Mouse (Mus musculus): ENCODE data around the gene Sp7. TPM values are rescaled to one million over a fixed set of nuclear protein-coding genes. Genes with fewer than 3 reads are reported as not detected.

Sp7 gene
- total and polyA plus RNA-seq, 3 experiments: not detected

- Histone ChIP-seq H3K36me3 (ENCODE audit: control insufficient read depth in 1 of 2, insufficient read depth in 2 of 2, low read length in 2 of 2) (peaks cover 15 to 49% of the 10 kb centered on the region in 2 experiments), H3K9ac (ENCODE audit: control insufficient read depth, low read depth, low read length, poor library complexity, severe bottlenecking) (no peak overlapping the region), H3K27ac (ENCODE audit: control insufficient read depth, low read depth, low read length) (no peak overlapping the region), H3K4me3 (ENCODE audit: control insufficient read depth in 1 of 2, insufficient read depth in 1 of 2, low read depth in 2 of 2, low read length in 2 of 2) (no peak overlapping the region), H3K9me3 (replicated peaks; ENCODE audit: insufficient read depth, low read length) (no peaks in the 10 kb centered on the region), H3K4me1 (ENCODE audit: control insufficient read depth in 1 of 2, insufficient read depth in 2 of 2, low read length in 2 of 2) (peaks cover 5 to 21% of the 10 kb centered on the region in 2 experiments; a peak in 3 of 4 replicates), H3K79me2 (ENCODE audit: control insufficient read depth, insufficient read depth, low read length, poor library complexity) (peaks cover 50% of the 10 kb centered on the region), H3K27me3 (ENCODE audit: control insufficient read depth in 1 of 2, insufficient read depth in 2 of 2, low read length in 2 of 2) (no peaks in the 10 kb centered on the region)
- no peak for DNase-seq (ENCODE audit: low read depth, low spot score)
- no peak for TF ChIP-seq UBTF (IDR thresholded peaks at IDR 0.05; ENCODE audit: borderline replicate concordance, insufficient read depth, low read depth, low read length)
- TF ChIP-seq POLR2AphosphoS5 (IDR thresholded peaks at IDR 0.05; ENCODE audit: borderline replicate concordance, low read depth, low read length): no peak
- no peak for TF ChIP-seq EP300 (IDR thresholded peaks at IDR 0.05; ENCODE audit: low read depth in 1 of 2, low read length in 2 of 2)
- TF ChIP-seq GABPA (IDR thresholded peaks at IDR 0.05; ENCODE audit: low read depth, low read length): no peak
- no peak for TF ChIP-seq MYB (IDR thresholded peaks at IDR 0.05; ENCODE audit: low read depth, low read length)
- no peak for TF ChIP-seq RCOR1 (IDR thresholded peaks at IDR 0.05; ENCODE audit: low read depth, low read length)
- no peak for TF ChIP-seq MAFK (IDR thresholded peaks at IDR 0.05; ENCODE audit: borderline replicate concordance, low read depth, low read length)
- TF ChIP-seq USF2 (IDR thresholded peaks at IDR 0.05; ENCODE audit: borderline replicate concordance in 1 of 2, insufficient read depth in 1 of 2, low read depth in 1 of 2, low read length in 2 of 2): no peak
- no peak for TF ChIP-seq NRF1 (IDR thresholded peaks at IDR 0.05; ENCODE audit: insufficient read depth, low read depth, low read length, poor library complexity, severe bottlenecking)
- no peak for TF ChIP-seq E2F4 (IDR thresholded peaks at IDR 0.05; ENCODE audit: borderline replicate concordance, low read depth, low read length)
- TF ChIP-seq NELFE (IDR thresholded peaks at IDR 0.05; ENCODE audit: low read depth, low read length): no peak
These were observed 42.3 kb upstream of the Sp7 start for GRCm38 (mm10) chr15:102409286-102409685.

GRCm38 (mm10) chr15:102408558-102409130 lies 41.7 kb upstream of the Sp7 start:
- Histone ChIP-seq H3K27me3 (ENCODE audit: control insufficient read depth in 1 of 2, insufficient read depth in 2 of 2, low read length in 2 of 2) (no peaks in the 10 kb centered on the region), H3K9me3 (replicated peaks; ENCODE audit: insufficient read depth, low read length) (no peaks in the 10 kb centered on the region), H3K36me3 (ENCODE audit: control insufficient read depth in 1 of 2, insufficient read depth in 2 of 2, low read length in 2 of 2) (peaks cover 11 to 44% of the 10 kb centered on the region in 2 experiments), H3K9ac (ENCODE audit: control insufficient read depth, low read depth, low read length, poor library complexity, severe bottlenecking) (no peak overlapping the region), H3K79me2 (ENCODE audit: control insufficient read depth, insufficient read depth, low read length, poor library complexity) (peaks cover 46% of the 10 kb centered on the region), H3K27ac (ENCODE audit: control insufficient read depth, low read depth, low read length) (no peak overlapping the region), H3K4me1 (ENCODE audit: control insufficient read depth in 1 of 2, insufficient read depth in 2 of 2, low read length in 2 of 2) (peaks cover 5 to 21% of the 10 kb centered on the region in 2 experiments; a peak in 3 of 4 replicates), H3K4me3 (ENCODE audit: control insufficient read depth in 1 of 2, insufficient read depth in 1 of 2, low read depth in 2 of 2, low read length in 2 of 2) (no peak overlapping the region)
- DNase-seq (ENCODE audit: low read depth, low spot score): peak; percentile 63
- no peak for TF ChIP-seq E2F4 (IDR thresholded peaks at IDR 0.05; ENCODE audit: borderline replicate concordance, low read depth, low read length)
- no peak for TF ChIP-seq USF1 (IDR thresholded peaks at IDR 0.05; ENCODE audit: low read depth, low read length)
- TF ChIP-seq EP300 (IDR thresholded peaks at IDR 0.05; ENCODE audit: low read depth in 1 of 2, low read length in 2 of 2): 0 out of 4 replicates have a peak, but pooled peaks of 1 of the 2 experiments have one; percentile 27
- TF ChIP-seq KAT2A (conservative IDR thresholded peaks at IDR 0.05; ENCODE audit: low read depth, low read length): no peak
- peak; percentile 59 for TF ChIP-seq TAL1 (IDR thresholded peaks at IDR 0.05; ENCODE audit: low read length)
- no peak for TF ChIP-seq GABPA (IDR thresholded peaks at IDR 0.05; ENCODE audit: low read depth, low read length)
- no peak for TF ChIP-seq SIN3A (IDR thresholded peaks at IDR 0.05; ENCODE audit: low read length)
- no peak for TF ChIP-seq MAX (IDR thresholded peaks at IDR 0.05; ENCODE audit: low read length)
- TF ChIP-seq ETS1 (IDR thresholded peaks at IDR 0.05; ENCODE audit: low read depth, low read length): no peak

Measured in MEL (cell line).